Mouse (Mus musculus) intestine, embryonic 16.5 days (tissue): ENCODE measurements around the gene 1700018B08Rik. TPM values are rescaled to one million over a fixed set of nuclear protein-coding genes. Genes with fewer than 3 reads are reported as not detected.

Source experiments
- ATAC-seq: fragments of 200-750 bp; cut with Nextera tagmentation; 2 replicates; pipeline ENCODE4 v1.8.0; 2017; ENCODE audit warnings: moderate TSS enrichment, moderate library complexity
- H3K27ac ChIP-seq: fragments of 300-500 bp; sonication (generic); 2 replicates; pipeline ENCODE4 v1.5.1; 2014; ENCODE audit warnings: mild to moderate bottlenecking, low read length
- H3K27me3 ChIP-seq: fragments of 300-500 bp; sonication (generic); replicated peaks from 2 replicates; pipeline ENCODE4 v1.6.1; 2014; ENCODE audit warnings: low read length, control low read depth, mixed read lengths; ENCODE audit not compliant: control insufficient read depth, insufficient read depth
- H3K36me3 ChIP-seq: fragments of 300-500 bp; sonication (generic); 2 replicates; pipeline ENCODE4 v1.6.1; 2014; ENCODE audit warnings: low read length, control low read depth; ENCODE audit not compliant: control insufficient read depth, insufficient read depth
- H3K4me1 ChIP-seq: fragments of 300-500 bp; sonication (generic); 2 replicates; pipeline ENCODE4 v1.6.1; 2014; ENCODE audit warnings: low read length, control low read depth, mixed read lengths; ENCODE audit not compliant: control insufficient read depth, insufficient read depth
- H3K4me2 ChIP-seq: fragments of 300-500 bp; sonication (generic); 2 replicates; pipeline ENCODE4 v1.6.1; 2014; ENCODE audit warnings: low read depth, low read length, control low read depth
- H3K4me3 ChIP-seq: fragments of 300-500 bp; sonication (generic); 2 replicates; pipeline ENCODE4 v1.5.1; 2014; ENCODE audit warnings: mild to moderate bottlenecking, low read length
- H3K9ac ChIP-seq: fragments of 300-500 bp; sonication (generic); 2 replicates; pipeline ENCODE4 v1.6.1; 2014; ENCODE audit warnings: low read depth, low read length
- H3K9me3 ChIP-seq: fragments of 300-500 bp; sonication (generic); 2 replicates; pipeline ENCODE4 v1.6.1; 2016; ENCODE audit warnings: low read length, control low read depth; ENCODE audit not compliant: control insufficient read depth
- WGBS: fragments of 180-500 bp; shearing (Covaris S2); extraction: QIAGEN DNeasy Blood & Tissue Kit; methylation state at CpG from one replicate; pipeline ENCODE4 v1.1.7; 2014; 5-methylcytosine and 5-hydroxymethylcytosine counted together
- polyA plus RNA-seq: library from polyadenylated mRNA; unstranded; fragments of >200 nt; fragmentation: Nextera tagmentation; extraction: Ambion mirVana; gene quantifications from 2 replicates; pipeline ENCODE4 v1.2.1, GENCODE M21; 2015

Gene 1700018B08Rik
- polyA plus RNA-seq, 1 experiment from 2014 or later, result not detected

DNA sequence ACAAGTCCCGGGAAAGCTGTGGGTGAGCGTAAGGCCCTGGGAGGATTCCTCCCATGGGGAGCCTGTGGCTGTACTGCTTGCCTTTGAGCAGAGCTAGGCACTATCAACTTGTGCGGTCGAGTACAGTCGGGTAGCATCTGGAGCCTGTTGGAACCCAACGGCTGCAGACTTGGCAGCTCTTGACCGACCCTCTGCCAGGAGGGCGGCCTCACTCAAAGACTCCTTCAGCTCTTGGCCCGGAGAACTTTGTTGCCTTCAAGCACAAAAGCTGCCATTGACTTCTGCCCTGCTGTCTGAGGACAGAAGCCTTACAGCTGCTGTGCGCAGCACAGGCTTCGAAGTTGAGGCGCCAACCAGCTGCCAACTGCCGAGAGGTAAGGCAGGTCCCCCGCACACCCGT lies 15.3 kb downstream of the 1700018B08Rik start:
- H3K4me3 ChIP-seq, result no peak overlapping the region
- H3K4me2 ChIP-seq, result no peak overlapping the region
- no peak overlapping the region for H3K9ac ChIP-seq
- no peak for ATAC-seq
- H3K9me3 ChIP-seq, result no peaks in the 10 kb centered on the region
- no peaks in the 10 kb centered on the region for H3K27me3 ChIP-seq
- no peak overlapping the region for H3K27ac ChIP-seq
- no peaks in the 10 kb centered on the region for H3K36me3 ChIP-seq
- H3K4me1 ChIP-seq, result no peaks in the 10 kb centered on the region
- 72% methylated on average over 15 of the region's 15 CpGs for WGBS

DNA sequence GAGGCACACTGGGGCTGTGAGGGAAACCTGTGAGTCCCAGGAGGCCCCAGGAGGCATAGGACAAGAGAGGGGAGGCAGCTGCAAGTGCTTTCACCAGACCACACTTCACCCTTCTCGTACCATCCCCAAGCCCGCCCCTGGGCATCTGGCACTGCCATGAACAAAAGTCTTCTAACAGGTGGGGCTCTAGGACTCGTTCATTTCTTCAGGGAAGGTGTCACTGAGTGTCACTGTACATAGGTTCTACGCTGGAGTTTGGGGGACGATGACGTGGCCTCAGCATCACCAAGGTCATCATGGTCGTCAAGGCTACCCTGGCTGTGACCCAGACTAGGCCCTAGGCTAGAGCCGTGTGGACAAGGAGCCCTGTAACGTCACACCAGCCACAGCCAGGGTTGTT lies 16.4 kb downstream of the 1700018B08Rik start:
- no peaks in the 10 kb centered on the region for H3K9me3 ChIP-seq
- no peaks in the 10 kb centered on the region for H3K4me1 ChIP-seq
- H3K4me2 ChIP-seq, result no peak overlapping the region
- 86% methylated on average over 9 of the region's 9 CpGs for WGBS
- H3K4me3 ChIP-seq, result no peak overlapping the region
- no peaks in the 10 kb centered on the region for H3K36me3 ChIP-seq
- H3K9ac ChIP-seq, result no peak overlapping the region
- no peaks in the 10 kb centered on the region for H3K27me3 ChIP-seq
- no peak overlapping the region for H3K27ac ChIP-seq
- ATAC-seq, result no peak

DNA sequence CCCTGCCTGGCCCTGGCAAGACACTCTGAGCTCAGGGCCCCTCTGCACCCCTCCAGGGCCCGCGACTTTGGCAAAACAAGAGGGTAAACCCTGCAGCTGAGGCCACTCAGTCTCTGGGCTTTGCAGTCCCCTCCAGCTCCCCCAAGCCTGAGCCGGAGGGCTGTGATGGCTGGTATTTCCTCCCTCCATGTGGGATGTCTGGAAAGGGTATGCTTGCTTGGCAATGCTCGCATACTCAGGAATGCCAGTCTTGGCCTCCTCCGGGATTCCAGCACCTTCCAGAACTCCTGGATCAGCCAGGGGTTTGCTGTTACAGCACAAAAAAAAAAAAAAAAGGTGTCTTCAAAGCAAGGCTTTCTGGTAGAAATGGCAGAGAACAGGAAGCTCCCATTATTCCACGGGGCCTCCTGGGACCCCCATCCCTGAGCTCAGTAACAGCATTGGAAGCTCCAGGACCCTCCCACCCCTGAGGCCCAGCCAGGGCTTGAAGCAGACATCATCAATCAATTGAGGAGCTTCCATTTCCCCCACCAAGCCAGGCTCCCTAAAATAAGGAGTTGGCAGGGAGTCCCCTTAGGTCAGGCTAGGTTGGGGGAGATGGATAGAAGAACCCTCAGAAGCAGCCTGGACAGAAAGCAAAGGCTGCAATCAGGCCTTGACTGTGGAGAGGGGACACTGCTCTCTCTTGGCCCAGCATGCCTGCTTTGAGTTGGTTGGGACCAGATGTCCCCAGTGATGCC lies 17.1 kb downstream of the 1700018B08Rik start:
- no peak overlapping the region for H3K9ac ChIP-seq
- H3K4me3 ChIP-seq, result no peak overlapping the region
- ATAC-seq, result no peak
- no peaks in the 10 kb centered on the region for H3K4me1 ChIP-seq
- no peaks in the 10 kb centered on the region for H3K36me3 ChIP-seq
- no peak overlapping the region for H3K4me2 ChIP-seq
- 62% methylated on average over 6 of the region's 6 CpGs for WGBS
- no peak overlapping the region for H3K27ac ChIP-seq
- H3K27me3 ChIP-seq, result no peaks in the 10 kb centered on the region
- no peaks in the 10 kb centered on the region for H3K9me3 ChIP-seq

DNA sequence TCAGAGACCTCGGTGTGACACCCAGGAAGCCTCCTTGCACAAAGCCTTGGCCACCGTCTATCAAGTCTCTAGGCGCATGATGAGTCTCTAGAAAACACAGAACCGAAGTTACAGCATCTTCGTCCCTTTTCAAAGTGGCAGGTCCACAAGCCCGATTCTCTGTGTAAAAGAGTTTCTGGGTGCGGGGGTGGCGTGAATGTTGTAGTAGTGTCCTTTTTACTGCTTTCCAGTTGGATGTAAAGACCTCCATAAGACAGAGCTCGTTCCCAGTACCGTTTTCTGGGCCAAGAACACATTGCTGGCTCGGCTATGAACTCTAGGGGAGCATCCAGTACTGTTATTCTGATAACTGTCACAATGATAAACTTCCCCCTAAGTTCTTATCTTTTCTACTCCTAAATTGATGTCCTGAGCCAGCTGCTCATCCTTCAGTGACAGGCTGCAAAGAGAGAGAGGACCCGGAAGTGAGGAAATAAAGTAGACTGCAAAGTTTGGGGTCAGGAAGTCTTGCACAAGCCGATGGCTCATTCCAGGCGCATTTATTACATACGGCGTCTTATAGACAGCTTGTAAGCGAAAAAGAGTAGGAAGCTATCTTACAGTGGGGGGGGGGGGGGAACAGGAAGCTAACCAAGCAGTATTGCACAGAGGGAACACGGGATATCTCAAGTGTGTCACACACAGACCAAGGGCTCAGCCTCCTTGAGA lies 18.9 kb downstream of the 1700018B08Rik start:
- no peak overlapping the region for H3K9ac ChIP-seq
- no peaks in the 10 kb centered on the region for H3K4me1 ChIP-seq
- H3K4me2 ChIP-seq, result no peak overlapping the region
- no peaks in the 10 kb centered on the region for H3K27me3 ChIP-seq
- no peaks in the 10 kb centered on the region for H3K36me3 ChIP-seq
- no peak overlapping the region for H3K27ac ChIP-seq
- 68% methylated on average over 18 of the region's 18 CpGs for whole genome bisulfite sequencing
- no peak overlapping the region for H3K4me3 ChIP-seq
- no peak for ATAC-seq
- H3K9me3 ChIP-seq, result no peaks in the 10 kb centered on the region

DNA sequence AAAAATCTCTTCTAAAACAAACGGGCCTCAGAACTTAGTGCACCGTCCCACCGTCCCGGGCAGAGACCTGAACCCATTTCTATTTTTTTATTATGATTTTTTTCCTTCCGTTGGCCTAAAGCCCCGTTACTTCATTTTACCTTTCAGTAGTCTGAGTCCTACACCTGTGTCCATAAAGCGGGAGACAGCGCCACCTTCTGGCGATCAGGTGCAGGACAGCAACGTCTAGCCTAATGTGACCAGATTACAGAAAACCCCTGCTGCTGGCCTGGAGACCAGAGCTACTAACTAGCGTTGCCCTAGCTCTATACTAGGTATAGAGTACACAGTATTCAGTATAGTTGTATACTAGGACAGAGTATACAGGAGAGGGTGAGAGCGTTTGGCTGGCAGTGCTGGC lies 30.7 kb downstream of the 1700018B08Rik start:
- no peaks in the 10 kb centered on the region for H3K4me1 ChIP-seq
- no peak overlapping the region for H3K9ac ChIP-seq
- no peak overlapping the region for H3K4me3 ChIP-seq
- H3K27ac ChIP-seq, result no peak overlapping the region
- H3K36me3 ChIP-seq, result no peaks in the 10 kb centered on the region
- 4% methylated on average over 12 of the region's 12 CpGs for WGBS
- no peak overlapping the region for H3K4me2 ChIP-seq
- peaks cover 9% of the 10 kb centered on the region; the same call in 1 of the 2 replicates for H3K27me3 ChIP-seq
- peak; percentile 55; the same call in 1 of the 2 replicates for ATAC-seq
- H3K9me3 ChIP-seq, result no peaks in the 10 kb centered on the region

DNA sequence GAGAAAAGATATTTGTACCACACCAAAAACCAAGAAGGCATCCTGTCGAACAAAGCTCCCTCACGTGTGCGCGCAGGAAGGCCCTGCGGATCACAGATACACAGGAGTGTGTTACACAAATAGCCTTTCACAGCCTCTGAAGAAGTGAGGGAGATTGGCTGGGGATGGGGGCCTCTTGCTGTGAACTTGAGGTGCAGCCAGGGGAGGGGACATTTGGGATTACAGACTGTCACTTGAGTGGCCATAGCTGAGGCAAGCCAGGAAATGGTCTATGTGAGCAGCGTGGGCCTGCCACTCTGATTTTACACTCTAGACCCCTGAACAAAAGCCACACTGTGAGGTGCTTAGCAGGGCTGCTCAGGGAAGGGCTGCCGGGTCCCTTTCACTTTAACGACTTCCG lies 32.4 kb downstream of the 1700018B08Rik start:
- no peaks in the 10 kb centered on the region for H3K9me3 ChIP-seq
- no peak overlapping the region for H3K9ac ChIP-seq
- WGBS, result 60% methylated on average over 9 of the region's 9 CpGs
- H3K4me1 ChIP-seq, result no peaks in the 10 kb centered on the region
- H3K27ac ChIP-seq, result no peak overlapping the region
- peaks cover 9% of the 10 kb centered on the region; the same call in 1 of the 2 replicates for H3K27me3 ChIP-seq
- no peak overlapping the region for H3K4me2 ChIP-seq
- ATAC-seq, result no peak
- H3K36me3 ChIP-seq, result no peaks in the 10 kb centered on the region
- no peak overlapping the region for H3K4me3 ChIP-seq

DNA sequence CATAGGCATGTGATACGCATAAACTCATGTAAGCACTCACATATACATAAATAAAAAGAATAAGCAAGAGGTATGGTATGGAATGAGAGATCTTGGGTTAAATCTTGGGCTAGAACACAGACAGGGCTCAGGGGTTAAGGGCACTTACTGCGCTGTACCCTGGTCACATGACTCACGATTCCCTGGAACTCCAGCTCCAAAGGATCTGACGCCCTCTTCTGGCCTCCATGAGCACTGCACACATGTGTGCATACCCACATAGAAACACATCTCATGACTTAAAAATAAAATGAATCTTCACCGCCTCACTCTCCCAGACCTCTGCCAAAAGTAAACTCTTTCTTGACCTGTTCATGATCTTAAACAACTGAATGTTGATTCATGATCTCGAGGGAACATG lies 46.5 kb downstream of the 1700018B08Rik start:
- Histone ChIP-seq H3K27me3 (no peaks in the 10 kb centered on the region), H3K9ac (no peak overlapping the region), H3K9me3 (no peaks in the 10 kb centered on the region), H3K4me2 (no peak overlapping the region), H3K27ac (no peak overlapping the region), H3K36me3 (no peaks in the 10 kb centered on the region), H3K4me1 (no peaks in the 10 kb centered on the region), H3K4me3 (no peak overlapping the region)
- 87% methylated on average over 6 of the region's 6 CpGs for WGBS
- ATAC-seq, result no peak

DNA sequence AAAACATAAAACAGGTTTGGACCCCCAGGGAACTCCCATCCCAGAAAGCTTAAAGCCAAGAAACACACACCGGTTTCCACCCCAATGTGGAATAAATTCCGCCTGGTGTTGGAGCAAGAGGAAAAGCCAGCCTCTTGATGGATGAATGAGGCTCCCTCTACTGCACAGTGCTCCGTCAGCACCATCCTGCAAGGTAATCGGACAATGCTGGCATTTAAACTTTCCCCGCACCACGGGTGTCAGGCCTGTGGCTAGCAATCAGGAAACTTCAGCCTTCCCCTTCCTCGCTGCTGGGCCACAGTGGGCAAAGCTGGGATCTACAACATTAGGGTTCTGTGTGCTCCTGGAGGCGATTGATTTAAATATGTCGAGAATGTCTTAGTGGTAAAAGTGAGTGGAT lies 52.5 kb downstream of the 1700018B08Rik start:
- no peaks in the 10 kb centered on the region for H3K27me3 ChIP-seq
- no peak overlapping the region for H3K9ac ChIP-seq
- no peak overlapping the region for H3K4me2 ChIP-seq
- 54% methylated on average over 9 of the region's 9 CpGs for WGBS
- H3K27ac ChIP-seq, result no peak overlapping the region
- no peaks in the 10 kb centered on the region for H3K9me3 ChIP-seq
- H3K4me3 ChIP-seq, result no peak overlapping the region
- H3K4me1 ChIP-seq, result no peaks in the 10 kb centered on the region
- ATAC-seq, result no peak
- no peaks in the 10 kb centered on the region for H3K36me3 ChIP-seq

DNA sequence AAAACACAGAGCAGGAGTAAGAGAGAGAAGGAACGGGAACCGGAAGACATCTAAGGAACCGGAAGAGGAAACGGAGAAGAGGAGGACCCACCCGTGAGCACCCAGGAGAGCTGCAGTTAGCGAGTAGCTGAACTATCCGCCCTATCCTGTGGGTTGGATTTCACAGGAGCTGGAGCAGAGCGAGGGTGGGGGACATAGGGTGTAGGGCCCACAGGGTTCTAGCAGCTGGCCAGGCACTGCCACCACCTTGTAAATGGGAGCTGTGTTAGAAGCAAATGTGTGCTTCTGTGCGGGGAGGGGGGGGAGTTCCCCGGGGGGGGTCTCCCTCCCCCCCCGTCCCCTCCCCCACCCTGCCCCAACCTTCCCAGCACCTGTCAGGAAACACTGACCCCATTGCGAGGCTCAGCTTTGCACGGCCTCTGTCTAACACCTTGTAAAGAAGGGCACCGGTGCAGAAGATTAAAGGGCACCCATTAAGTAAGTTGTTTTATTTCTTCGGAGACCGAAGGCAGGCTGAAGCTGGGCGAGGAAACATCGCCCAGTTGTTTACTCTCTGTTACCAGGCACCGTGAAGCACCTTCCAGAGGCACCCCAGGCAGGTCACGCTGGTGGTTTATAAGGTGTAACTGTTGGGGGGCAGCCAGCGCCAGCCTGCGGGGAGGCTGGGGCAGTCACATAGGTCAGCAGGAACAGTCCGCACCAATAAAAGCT lies 59.9 kb downstream of the 1700018B08Rik start:
- no peak overlapping the region for H3K9ac ChIP-seq
- H3K9me3 ChIP-seq, result no peaks in the 10 kb centered on the region
- WGBS, result 50% methylated on average over 23 of the region's 23 CpGs
- H3K36me3 ChIP-seq, result no peaks in the 10 kb centered on the region
- H3K27ac ChIP-seq, result no peak overlapping the region
- no peaks in the 10 kb centered on the region for H3K4me1 ChIP-seq
- no peak overlapping the region for H3K4me2 ChIP-seq
- H3K27me3 ChIP-seq, result no peaks in the 10 kb centered on the region
- no peak overlapping the region for H3K4me3 ChIP-seq
- no peak for ATAC-seq
